Mouse (Mus musculus): ENCODE results near the gene Gdpd5. TPM values are rescaled to one million over a fixed set of nuclear protein-coding genes. Genes with fewer than 3 reads are reported as not detected.
A peak's percentile ranks its signal among the peaks of the same experiment; 100 is the strongest.
"Not testable (repeated sequence)": the region's sequence is repeated elsewhere in the genome, so short reads cannot be mapped to it uniquely, and the experiment has no call there.

The Gdpd5 gene
- total RNA-seq, 4 experiments from 2014 or later: 19.7 to 30.7 (median 24.3) TPM

DNA sequence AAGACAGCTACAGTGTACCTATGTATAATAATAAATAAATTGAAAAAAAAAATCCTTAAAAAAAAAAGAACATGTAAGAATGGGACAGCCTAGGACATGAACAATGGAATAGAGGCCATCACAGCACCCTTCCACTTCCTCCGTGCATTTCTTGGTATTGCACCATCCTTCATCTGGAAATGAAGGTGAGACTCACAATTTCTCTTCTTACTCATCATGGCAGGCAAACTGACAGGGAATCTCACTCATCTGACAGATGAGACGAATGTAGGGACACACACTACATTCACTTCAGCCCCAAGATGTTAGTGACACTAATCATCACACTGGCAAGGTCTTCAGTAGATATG, 94.3 kb downstream of the Gdpd5 start:
- no peak for DNase-seq (ENCODE audit: low spot score)

DNA sequence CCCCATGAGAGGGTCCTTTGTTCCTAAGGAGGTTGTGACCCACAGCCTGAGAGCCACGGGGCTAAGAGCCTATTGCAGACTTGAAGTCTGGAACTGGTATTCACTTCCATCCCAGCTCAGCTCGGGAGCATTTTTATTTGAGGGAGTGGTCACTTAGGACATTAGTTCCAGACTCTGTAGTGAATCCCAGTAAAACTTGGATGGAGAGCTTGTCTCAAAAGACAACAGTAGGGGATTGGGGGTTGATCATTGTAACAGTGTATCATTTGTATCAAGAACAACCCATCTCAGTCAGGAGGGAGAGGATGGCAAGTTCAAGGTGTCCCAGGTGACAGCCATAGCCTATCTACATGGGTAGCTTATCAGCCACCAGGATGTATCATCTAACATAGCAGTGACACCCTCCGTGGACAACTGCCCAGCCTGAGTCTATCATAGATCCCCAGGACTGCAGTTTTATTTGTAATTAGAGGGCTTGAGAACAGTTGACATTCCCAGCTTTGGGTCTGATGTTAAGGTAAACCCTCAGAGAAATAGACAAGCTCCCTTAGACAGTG, 95.4 kb downstream of the Gdpd5 start:
- no peak for DNase-seq (ENCODE audit: low spot score)

DNA sequence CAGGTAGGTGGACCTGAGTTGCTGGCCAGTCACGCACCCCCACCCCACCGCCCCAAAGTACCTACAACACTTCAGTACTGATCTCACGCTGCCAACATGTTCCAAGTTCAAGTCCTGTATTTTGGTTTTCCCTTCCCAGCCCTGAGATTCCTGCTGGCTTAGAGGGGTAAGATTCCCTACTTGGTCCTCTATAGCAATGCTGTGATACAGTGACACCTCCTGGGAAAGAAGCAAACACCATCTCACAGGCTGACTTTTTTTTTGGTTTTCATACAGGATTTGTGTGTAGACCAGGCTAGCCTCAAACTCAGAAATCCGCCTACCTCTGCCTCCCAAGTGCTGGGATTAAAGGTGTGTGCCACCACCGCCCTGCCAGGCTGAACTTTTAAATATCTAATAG, 96.0 kb downstream of the Gdpd5 start:
- DNase-seq (ENCODE audit: low spot score): no peak

DNA sequence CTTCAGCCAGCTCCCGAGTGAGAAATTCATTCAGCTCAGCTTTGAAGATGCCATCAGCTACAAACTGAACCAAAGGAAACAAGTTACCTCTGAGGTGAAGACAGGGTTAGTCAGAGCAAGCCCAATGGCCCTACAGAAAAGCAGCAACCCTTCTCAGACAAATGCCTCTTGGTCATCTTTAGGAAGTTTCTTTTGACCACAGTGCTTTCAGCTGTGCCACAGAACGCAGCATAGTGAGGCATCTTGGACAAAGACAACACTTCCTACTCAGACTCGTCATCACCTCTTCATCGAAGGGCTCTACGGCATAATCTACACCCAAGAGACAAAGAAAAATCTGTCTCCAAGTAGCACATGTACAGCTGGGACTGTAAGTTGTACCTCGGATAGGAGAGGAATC, 101.4 kb downstream of the Gdpd5 start:
- DNase-seq (ENCODE audit: low spot score): no peak

DNA sequence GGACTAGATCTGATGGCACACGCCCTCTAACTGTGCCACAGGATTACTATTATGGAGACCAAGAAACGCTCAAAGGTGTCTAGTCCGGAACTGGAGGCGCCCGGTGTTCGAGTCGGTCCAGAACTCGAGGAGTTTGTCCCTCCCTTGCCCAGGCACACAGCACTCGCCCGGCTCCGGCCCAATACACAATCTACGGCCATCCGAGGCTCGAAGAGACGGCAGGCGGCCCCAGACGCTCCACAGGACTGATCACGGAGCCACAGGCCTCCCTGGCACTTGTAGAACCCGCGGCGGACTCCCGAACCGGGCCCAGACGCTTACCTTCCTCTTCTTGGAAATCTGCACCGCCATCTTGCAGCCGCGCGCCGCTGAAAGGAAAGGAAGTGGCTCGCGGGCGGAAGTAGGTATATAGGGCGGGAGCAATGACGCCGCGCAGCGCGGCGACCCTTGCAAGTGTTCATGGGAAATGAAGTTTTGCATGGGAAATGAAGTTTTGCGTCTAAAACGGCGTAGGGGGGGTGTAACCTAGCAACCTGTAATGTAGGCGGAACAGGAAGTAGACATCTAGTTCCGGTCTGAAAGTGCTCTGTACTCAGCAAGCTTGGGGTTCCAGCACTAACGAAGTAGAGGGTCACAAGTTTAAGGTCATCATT, 102.2 kb downstream of the Gdpd5 start, which contains the start of gene Rps3:
TSS of gene Rps3 (minus strand) at position 468 of the 653 bp plus-strand sequence.
- DNase-seq (ENCODE audit: low spot score): peak; percentile 96

DNA sequence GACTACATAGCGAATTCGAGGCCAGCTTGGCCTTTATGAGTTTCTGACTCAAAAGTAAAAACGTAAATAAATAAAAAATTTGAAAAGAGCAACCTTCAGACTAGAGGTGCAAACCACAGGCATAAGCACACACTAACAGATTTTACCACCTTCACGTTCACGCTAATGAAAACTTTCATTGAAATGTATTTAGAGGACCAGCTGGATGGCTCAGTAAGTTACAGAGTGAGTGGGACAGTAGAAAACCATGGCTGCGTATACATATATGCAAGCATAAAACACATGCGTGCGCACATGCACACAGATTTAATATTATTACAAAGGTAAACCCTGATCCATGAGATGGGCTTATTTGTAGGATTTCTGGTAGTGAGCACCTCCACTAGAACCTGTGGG, 102.7 kb downstream of the Gdpd5 start:
- no peak for DNase-seq (ENCODE audit: low spot score)

DNA sequence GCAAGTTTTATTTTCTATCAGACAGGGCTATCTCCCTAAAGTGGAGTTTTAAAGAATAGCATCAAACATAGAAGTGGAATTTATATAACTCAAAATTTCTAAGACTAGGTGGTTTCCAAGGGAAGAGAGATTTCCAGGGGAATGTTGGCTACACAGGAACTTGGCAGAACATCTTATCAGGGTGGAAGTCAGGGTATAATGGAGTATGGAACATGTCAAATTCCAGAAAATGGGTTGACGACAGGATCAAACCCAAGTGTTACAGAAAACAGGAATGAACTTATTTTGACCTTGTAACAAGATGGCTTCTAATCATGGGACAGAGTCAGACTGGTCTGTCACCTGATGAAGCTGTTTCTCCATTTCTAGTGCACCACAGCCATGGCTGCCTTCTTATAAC, 103.5 kb downstream of the Gdpd5 start:
- no peak for DNase-seq (ENCODE audit: low spot score)

DNA sequence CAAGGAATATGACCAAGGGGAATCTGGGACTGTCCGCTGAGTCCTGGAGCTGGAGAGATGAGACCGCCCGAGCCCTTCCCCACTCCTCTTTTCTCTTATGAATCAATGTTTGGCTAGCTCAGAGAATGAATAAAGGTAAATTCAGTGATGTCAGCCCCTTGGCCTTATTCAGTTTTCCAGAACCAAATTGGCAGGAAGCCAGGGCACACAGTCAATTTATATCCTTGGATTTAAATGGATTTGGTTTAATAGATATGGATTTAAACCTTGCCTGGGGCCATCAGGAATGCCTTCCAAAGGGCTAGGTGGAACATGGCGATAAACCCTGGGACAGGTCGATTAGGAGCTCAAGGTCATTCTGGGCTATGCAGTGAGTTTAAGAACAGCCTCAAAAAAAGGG, 108.5 kb downstream of the Gdpd5 start:
- no peak for DNase-seq (ENCODE audit: low spot score)

DNA sequence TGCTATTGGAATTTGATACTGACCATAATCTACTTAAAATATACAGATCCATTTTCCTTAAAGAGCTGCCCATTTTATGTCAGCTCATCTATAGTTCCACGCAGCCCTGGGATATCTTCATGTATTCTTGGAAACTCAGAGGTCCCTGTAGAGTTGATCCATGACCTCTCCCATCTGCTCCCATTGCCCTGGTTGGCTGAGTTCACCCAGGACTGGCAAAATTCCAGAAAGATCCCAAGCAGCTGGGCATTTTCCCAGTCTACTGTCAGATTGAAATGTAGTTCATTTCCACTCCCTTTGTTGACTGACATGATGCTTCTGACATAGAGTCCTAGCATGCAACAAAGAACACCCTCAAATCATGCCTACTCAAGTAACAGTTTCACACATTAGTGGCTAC, 117.9 kb downstream of the Gdpd5 start:
- no peak for DNase-seq (ENCODE audit: low spot score)

DNA sequence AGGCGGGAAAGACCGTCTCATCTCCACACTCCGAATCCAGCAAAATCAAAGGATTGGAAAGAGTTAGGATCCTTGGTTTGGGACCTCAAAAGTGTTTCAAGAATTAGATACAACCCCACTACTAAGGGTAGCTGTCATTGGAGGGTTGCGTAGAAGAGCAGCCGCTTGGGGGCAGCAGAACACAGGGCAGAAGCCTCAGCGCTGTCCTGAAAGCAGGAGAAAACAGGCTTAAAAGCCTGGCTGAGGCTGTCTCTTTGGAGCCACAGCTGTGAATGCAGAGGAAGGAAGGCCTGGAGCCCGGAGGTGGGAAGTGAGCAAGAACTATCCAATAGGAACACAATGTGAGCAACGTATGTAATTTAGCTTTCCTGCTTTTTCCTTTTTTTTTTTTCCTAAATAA, 119.0 kb downstream of the Gdpd5 start:
- DNase-seq (ENCODE audit: low spot score): peak; percentile 79

DNA sequence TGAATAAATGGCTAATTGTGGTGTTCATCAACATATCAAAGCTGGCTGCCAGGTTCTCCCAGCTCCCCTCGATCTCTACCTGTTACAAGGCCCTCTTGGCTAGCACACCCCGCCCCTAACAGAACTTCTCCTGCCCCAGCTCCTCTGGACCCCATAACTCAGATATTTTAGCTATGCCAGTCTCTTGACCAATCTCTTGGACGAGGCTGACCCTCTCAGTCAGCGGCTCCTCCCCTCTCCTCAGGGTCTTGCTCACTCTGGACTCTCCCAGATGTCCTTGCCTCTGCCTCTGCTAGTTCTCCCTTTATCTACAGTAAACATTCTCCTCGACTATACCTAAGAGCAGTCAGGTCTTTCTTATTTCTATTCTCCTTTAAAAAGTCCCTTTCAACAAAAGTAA, 119.4 kb downstream of the Gdpd5 start:
- no peak for DNase-seq (ENCODE audit: low spot score)

DNA sequence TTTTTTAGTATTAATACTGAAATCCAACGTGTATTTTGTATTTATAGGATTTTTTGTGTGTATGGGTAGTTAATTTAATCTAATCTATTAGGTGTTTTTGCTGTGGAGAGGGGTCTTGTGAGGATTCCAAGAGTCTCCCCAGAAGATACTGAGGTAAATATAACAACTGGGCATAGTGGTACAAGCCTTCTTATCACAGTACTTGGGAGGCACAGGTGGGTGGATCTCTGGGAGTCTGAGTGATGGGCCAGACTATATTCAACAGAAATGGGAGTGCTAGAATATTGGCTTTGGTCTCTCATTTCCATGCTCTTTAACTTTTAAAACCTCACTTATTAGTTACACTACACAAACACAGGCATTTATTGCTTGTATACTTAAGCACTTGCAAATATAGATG, 119.9 kb downstream of the Gdpd5 start:
- no peak for DNase-seq (ENCODE audit: low spot score)

DNA sequence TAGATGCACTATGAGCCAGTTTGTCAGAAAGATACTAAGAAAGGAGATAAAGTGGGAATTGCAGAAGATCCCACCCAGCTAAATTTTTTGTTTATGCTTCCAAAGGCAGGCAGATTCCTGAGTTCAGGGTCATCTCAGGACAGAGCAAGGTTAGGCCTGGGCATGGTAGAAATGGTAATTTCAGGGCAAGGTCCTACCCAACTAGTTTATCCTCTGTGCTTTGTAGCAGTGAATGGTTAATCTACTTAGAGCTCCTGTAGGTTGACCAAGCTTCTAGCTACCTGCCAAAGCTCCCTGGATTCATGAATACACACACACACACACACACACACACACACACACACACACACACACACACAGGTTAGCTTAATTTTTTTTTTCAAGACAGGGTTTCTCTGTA, 123.3 kb downstream of the Gdpd5 start:
- no peak for DNase-seq (ENCODE audit: low spot score)

DNA sequence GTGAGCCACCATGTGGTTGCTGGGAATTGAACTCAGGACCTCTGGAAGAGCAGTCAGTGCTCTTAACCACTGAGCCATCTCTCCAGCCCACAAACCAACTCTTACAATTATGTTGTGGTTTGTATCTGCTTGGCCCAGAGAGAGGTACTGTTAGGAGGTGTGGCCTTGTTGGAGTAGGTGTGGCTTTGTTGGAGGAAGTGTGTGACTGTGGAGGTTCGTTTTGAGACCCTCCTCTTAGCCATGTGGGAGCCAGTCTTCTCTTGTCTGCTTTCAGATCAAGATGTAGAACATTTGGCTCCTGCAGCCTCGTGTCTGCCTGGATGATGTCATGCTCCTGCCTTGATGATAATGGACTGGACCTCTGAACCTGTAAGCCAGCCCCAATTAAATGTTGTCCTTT, 127.0 kb downstream of the Gdpd5 start:
- not testable (repeated sequence) for DNase-seq (ENCODE audit: low spot score)

DNA sequence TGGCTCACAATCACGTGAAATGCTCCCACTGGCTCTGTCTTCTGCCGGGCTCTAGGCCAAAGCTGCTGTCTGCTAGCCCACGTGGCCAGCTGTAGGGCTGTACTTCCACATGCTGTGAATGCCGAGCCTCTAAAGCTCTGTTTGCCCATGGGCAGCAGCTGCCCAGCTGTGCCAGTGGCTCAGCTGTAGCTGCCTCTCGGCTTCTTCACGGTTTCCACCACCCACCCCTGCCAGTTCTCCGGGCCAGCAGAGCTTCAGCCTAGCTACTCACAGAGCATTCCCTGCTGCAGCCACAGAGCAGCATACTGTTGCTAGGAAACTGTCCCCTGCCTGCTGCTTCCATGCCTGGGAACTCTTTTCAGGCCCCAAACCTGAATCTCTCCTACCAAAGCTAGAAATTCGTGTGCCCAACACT, 128.9 kb downstream of the Gdpd5 start:
- DNase-seq (ENCODE audit: low spot score): peak; percentile 48

Other genes with a start within 250 kb of the Gdpd5 start
- 10 to 100 TPM; 17.5 to 22.1 (median 20.3) TPM for gene Uvrag, start 240.3 kb upstream of the Gdpd5 start, total RNA-seq (2022)
- gene Dgat2, start 198.7 kb upstream of the Gdpd5 start, total RNA-seq (2022): 100 to 1,000 TPM; 341 to 454 (median 381) TPM
- not detected for gene Mogat2, start 142.8 kb upstream of the Gdpd5 start, total RNA-seq (2022)
- 1 to 10 TPM; 3.0 to 5.1 (median 3.6) TPM for gene Map6, start 114.0 kb upstream of the Gdpd5 start, total RNA-seq (2022)
- 100 to 1,000 TPM; 129 to 268 (median 205) TPM for gene Serpinh1, start 28.2 kb upstream of the Gdpd5 start, total RNA-seq (2022)
- not detected for gene Klhl35, start 84.6 kb downstream of the Gdpd5 start, total RNA-seq (2022)
- 100 to 1,000 TPM; 305 to 381 (median 333) TPM for gene Rps3, start 102.3 kb downstream of the Gdpd5 start, total RNA-seq (2022)
- 10 to 100 TPM; 16.2 to 28.4 (median 19.5) TPM for gene Arrb1, start 154.1 kb downstream of the Gdpd5 start, total RNA-seq (2022)
- gene Tpbgl, start 245.7 kb downstream of the Gdpd5 start, total RNA-seq (2022): 1 to 10 TPM; 2.8 to 3.4 (median 3.1) TPM

All from heart, adult 8-10 months (tissue).